Mouse (Mus musculus) retina, adult 2 months (tissue): ENCODE results near the gene D6Wsu163e.

Experiments used
- DNase-seq: peaks from one replicate; pipeline ENCODE4 v3.0.0-alpha.2; 2012; ENCODE audit warnings: low read depth, low spot score

The D6Wsu163e gene

DNA sequence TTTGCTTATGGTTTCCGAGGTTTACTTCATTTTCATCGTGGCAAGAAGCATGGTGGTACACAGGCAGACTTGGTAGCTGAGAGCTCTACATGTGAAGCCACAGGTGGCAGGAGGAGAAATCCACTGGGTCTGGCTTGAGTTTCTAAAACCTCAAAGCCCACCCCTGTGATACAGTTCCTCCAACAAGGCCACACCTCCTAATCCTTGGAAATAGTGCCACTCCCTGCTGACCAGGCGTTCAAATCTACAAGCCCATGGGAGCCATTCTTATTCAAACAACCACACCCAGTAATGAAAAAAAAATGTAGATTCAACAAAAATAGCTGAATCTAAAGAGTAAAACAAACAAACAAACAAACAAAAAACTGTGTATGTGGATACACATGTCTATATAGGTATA is 65.9 kb downstream of the D6Wsu163e start:
- DNase-seq, result no peak

DNA sequence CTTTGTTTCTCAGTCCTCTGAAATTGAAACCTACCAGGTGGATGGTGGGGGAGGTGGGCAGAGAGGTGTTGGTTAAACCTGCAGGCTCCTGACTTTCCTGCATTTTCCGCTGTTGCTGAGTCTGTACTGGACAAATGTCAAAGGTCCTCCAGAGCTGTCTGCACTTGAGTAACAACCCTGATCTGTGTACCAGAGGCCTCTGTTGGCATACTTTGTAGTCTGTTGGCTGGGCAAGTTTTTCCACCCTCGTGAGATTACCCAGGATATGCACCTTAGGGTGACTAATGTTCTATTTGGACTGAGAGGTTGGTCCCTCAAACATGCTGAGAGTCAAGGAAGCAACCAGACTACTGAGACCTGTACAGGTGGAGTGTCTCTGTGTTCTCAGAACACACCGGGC is 66.8 kb downstream of the D6Wsu163e start:
- DNase-seq, result no peak

GRCm38 (mm10) chr6:127010021-127010420 is 70.3 kb downstream of the D6Wsu163e start:
- DNase-seq, result no peak

DNA sequence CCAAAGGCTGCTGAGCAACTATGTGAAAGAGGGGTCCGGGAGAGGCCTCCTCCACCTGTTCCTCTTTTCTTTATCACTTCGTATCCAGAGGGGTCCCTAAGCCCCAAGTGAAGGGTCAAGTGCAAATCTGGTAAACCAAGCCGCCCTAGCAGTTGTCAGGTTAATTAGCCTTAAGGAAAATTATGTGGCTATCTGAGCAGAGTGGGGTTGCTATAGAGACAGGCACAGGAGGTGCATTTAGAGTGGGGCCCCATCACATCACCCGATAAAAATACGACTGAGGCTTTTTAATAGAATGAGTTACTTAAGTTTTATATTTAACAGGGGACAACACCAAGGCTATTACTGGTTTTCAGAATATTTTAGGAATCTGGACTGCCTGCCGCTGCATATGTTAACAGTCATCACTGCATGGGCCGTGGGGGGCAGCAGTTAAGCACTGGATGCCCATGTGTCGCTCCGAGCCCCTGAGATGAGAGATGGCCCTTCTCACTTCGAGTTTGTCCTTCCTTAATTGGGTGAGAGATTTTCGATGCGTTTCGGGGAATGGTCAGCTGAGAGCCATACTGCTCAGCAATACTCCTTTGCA is 72.3 kb downstream of the D6Wsu163e start:
- no peak for DNase-seq

DNA sequence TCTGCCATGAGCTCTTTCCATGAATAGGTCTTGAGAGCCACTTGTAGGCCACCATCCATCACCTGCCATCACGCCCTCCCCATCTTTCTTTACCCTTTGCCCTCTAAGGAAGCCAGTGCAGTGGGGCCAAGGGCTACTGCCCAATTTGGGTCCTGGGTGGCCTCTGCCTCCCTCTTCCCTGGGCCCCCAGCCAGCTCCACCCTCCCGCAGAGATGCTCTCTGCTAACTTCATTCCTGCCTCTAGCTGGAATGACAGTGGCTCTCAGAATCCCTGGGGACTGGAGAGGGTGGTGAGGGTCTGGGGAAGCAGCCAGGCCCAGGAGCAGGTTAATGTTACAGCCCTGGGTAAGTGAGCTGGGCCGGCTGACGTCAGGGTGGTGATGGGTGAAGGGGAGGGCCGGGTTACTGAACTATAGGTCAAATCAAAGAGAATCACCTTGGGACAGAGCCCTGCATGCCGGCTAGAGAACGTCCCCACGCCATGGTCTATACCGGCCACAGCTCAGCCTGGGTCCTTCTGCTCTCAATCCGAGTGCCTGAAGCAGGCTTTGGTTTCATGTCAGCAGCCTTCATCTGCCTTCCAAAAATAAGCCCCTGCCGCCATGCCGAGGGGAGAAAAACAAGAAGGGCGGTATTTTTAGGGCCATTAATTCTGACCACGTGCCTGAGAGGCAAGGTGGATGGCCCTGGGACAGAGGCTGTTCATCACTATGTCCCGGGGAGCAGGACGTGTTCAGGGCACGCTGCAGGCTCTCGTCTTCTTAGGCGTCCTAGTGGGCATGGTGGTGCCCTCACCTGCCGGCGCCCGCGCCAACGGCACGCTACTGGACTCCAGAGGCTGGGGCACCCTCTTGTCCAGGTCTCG is 75.4 kb downstream of the D6Wsu163e start, which contains the start of gene Fgf6:
Gene Fgf6, plus strand, starts transcription at position 681 of the 865 bp plus-strand sequence.
- DNase-seq, result no peak

- no peak for DNase-seq
Measured at GRCm38 (mm10) chr6:127019254-127019653, 79.5 kb downstream of the D6Wsu163e start.

GRCm38 (mm10) chr6:127020431-127020830 is 80.7 kb downstream of the D6Wsu163e start:
- no peak for DNase-seq

DNA sequence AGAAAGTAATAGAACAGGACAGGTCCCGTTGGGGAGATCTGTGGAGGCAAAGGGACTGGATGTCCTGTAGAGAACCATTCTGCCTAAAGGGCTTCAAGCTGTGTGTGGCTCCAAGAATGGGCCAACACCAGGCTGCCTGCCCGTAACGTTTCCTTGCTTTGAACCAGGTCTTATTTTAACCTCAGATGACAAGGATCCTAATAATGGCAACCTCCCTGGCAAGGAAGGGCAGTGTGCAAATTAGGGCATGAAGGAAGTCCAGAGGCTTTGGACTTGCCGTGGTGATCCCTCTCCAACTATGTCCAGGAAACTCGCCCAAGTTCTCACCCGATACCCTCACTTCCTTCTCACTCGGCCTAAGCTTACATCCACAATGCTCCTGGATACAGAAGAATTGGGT is 85.1 kb downstream of the D6Wsu163e start:
- no peak for DNase-seq
